Mouse (Mus musculus): Measurements from ENCODE around the gene Zfp668. TPM values are rescaled to one million over a fixed set of nuclear protein-coding genes. Genes with fewer than 3 reads are reported as not detected.
A peak's percentile ranks its signal among the peaks of the same experiment; 100 is the strongest.

The Zfp668 gene
- polyA plus RNA-seq, 2 experiments: 3.0 to 3.9 TPM

- ATAC-seq (ENCODE audit: insufficient read depth) (no peak), DNase-seq (ENCODE audit: low read depth in 3 of 3, low spot score in 3 of 3) (no peak)
- 34% methylated on average over 13 of the region's 13 CpGs for WGBS (ENCODE audit: insufficient replicate concordance)
Measured at GRCm38 (mm10) chr7:127820836-127821509, 55.7 kb downstream of the Zfp668 start.

GRCm38 (mm10) chr7:127817776-127818175, 58.9 kb downstream of the Zfp668 start:
- Histone ChIP-seq H3K36me3 (replicated peaks; ENCODE audit: control insufficient read depth, insufficient read depth, low read depth) (no peaks in the 10 kb centered on the region), H3K9ac (replicated peaks) (no peak overlapping the region), H3K27ac (no peak overlapping the region), H3K9me3 (ENCODE audit: control insufficient read depth, low read length) (no peaks in the 10 kb centered on the region), H3K4me3 (ENCODE audit: insufficient read depth in 1 of 2, low read depth in 2 of 2, low read length in 2 of 2) (no peak overlapping the region), H3K27me3 (ENCODE audit: control insufficient read depth, insufficient read depth, low read length) (no peaks in the 10 kb centered on the region), H3K4me2 (ENCODE audit: low read depth) (no peak overlapping the region), H3K4me1 (replicated peaks; ENCODE audit: control insufficient read depth in 2 of 2, insufficient read depth in 2 of 2, low read length in 1 of 2) (peaks cover 0 to 13% of the 10 kb centered on the region in 2 experiments; a peak in 2 of 4 replicates)
- ATAC-seq (ENCODE audit: insufficient read depth) (no peak), DNase-seq (ENCODE audit: low read depth in 3 of 3, low spot score in 3 of 3) (no peak)
- WGBS (ENCODE audit: insufficient replicate concordance): 81% methylated on average over 5 of the region's 5 CpGs
- no peak for TF ChIP-seq CTCF (IDR thresholded peaks at IDR 0.05; ENCODE audit: low read depth)
- no peak for TF ChIP-seq EP300 (IDR thresholded peaks at IDR 0.05; ENCODE audit: low read depth)

More at GRCm38 (mm10) chr7:127820836-127821509, 55.7 kb downstream of the Zfp668 start:
- Histone ChIP-seq H3K4me3 (ENCODE audit: insufficient read depth in 1 of 2, low read depth in 2 of 2, low read length in 2 of 2) (no peak overlapping the region), H3K27ac (no peak overlapping the region), H3K4me2 (ENCODE audit: low read depth) (no peak overlapping the region), H3K36me3 (replicated peaks; ENCODE audit: control insufficient read depth, insufficient read depth, low read depth) (no peaks in the 10 kb centered on the region), H3K9me3 (ENCODE audit: control insufficient read depth, low read length) (no peaks in the 10 kb centered on the region), H3K9ac (replicated peaks) (no peak overlapping the region), H3K27me3 (ENCODE audit: control insufficient read depth, insufficient read depth, low read length) (no peaks in the 10 kb centered on the region; the same call in 1 of the 2 replicates), H3K4me1 (replicated peaks; ENCODE audit: control insufficient read depth in 2 of 2, insufficient read depth in 2 of 2, low read length in 1 of 2) (0 out of 4 replicates have a peak, but pooled peaks cover 0 to 2% of the 10 kb centered on the region in 2 experiments)
- TF ChIP-seq CTCF (IDR thresholded peaks at IDR 0.05; ENCODE audit: low read depth) (no peak), EP300 (IDR thresholded peaks at IDR 0.05; ENCODE audit: low read depth) (no peak)

- TF ChIP-seq CTCF (IDR thresholded peaks at IDR 0.05; ENCODE audit: low read depth) (no peak), EP300 (IDR thresholded peaks at IDR 0.05; ENCODE audit: low read depth) (no peak)
- Histone ChIP-seq H3K27me3 (ENCODE audit: control insufficient read depth, insufficient read depth, low read length) (no peaks in the 10 kb centered on the region), H3K9me3 (ENCODE audit: control insufficient read depth, low read length) (no peaks in the 10 kb centered on the region), H3K4me2 (ENCODE audit: low read depth) (no peak overlapping the region), H3K4me1 (replicated peaks; ENCODE audit: control insufficient read depth in 2 of 2, insufficient read depth in 2 of 2, low read length in 1 of 2) (peaks cover 0 to 13% of the 10 kb centered on the region in 2 experiments; a peak in 2 of 4 replicates), H3K4me3 (ENCODE audit: insufficient read depth in 1 of 2, low read depth in 2 of 2, low read length in 2 of 2) (no peak overlapping the region), H3K9ac (replicated peaks) (no peak overlapping the region), H3K27ac (no peak overlapping the region), H3K36me3 (replicated peaks; ENCODE audit: control insufficient read depth, insufficient read depth, low read depth) (no peaks in the 10 kb centered on the region)
- WGBS (ENCODE audit: insufficient replicate concordance): 73% methylated on average over 7 of the region's 7 CpGs
- ATAC-seq (ENCODE audit: insufficient read depth) (no peak), DNase-seq (ENCODE audit: low read depth in 3 of 3, low spot score in 3 of 3) (no peak)
Measured at GRCm38 (mm10) chr7:127817053-127817452, 59.6 kb downstream of the Zfp668 start.

- no peaks in the 10 kb centered on the region for H3K27me3 ChIP-seq (ENCODE audit: control insufficient read depth, insufficient read depth, low read length)
- DNase-seq (ENCODE audit: low read depth in 3 of 3, low spot score in 3 of 3) (no peak), ATAC-seq (ENCODE audit: insufficient read depth) (peak; percentile 31; the same call in 1 of the 2 replicates)
- no peak overlapping the region for H3K4me3 ChIP-seq (ENCODE audit: insufficient read depth in 1 of 2, low read depth in 2 of 2, low read length in 2 of 2)
- H3K9ac ChIP-seq (replicated peaks): no peak overlapping the region
- 42% methylated on average over 15 of the region's 15 CpGs for WGBS (ENCODE audit: insufficient replicate concordance)
- no peak overlapping the region for H3K27ac ChIP-seq
- peaks cover 0 to 13% of the 10 kb centered on the region in 2 experiments; a peak in 2 of 4 replicates for H3K4me1 ChIP-seq (replicated peaks; ENCODE audit: control insufficient read depth in 2 of 2, insufficient read depth in 2 of 2, low read length in 1 of 2)
- H3K4me2 ChIP-seq (ENCODE audit: low read depth): no peak overlapping the region
- H3K9me3 ChIP-seq (ENCODE audit: control insufficient read depth, low read length): no peaks in the 10 kb centered on the region
- H3K36me3 ChIP-seq (replicated peaks; ENCODE audit: control insufficient read depth, insufficient read depth, low read depth): no peaks in the 10 kb centered on the region
- TF ChIP-seq CTCF (IDR thresholded peaks at IDR 0.05; ENCODE audit: low read depth) (peak; percentile 67), EP300 (IDR thresholded peaks at IDR 0.05; ENCODE audit: low read depth) (no peak)
Measured at GRCm38 (mm10) chr7:127815954-127816821, 60.4 kb downstream of the Zfp668 start.
